Mouse (Mus musculus): ENCODE data around the gene Hdac7. TPM values are rescaled to one million over a fixed set of nuclear protein-coding genes. Genes with fewer than 3 reads are reported as not detected.

Hdac7 gene
- total and polyA plus RNA-seq, 3 experiments, result 23.7 to 61.8 (median 25.7) TPM

GRCm38 (mm10) chr15:97829432-97829831 is 14.9 kb downstream of the Hdac7 start:
- H3K4me1 ChIP-seq (ENCODE audit: control insufficient read depth, insufficient read depth, low read length), result peaks cover 23% of the 10 kb centered on the region
- intact Hi-C loops (cut with DNase I), result no loop called here

GRCm38 (mm10) chr15:97828901-97829338 is 15.4 kb downstream of the Hdac7 start:
- Histone ChIP-seq H3K79me2 (replicated peaks; ENCODE audit: control insufficient read depth, insufficient read depth, low read length) (0 out of 2 replicates have a peak, but pooled peaks cover 4% of the 10 kb centered on the region), H3K27me3 (ENCODE audit: control insufficient read depth, insufficient read depth, low read length) (no peaks in the 10 kb centered on the region), H3K27ac (peak overlapping the region; percentile 88), H3K4me3 (peak overlapping the region; percentile 75), H3K36me3 (ENCODE audit: control insufficient read depth, insufficient read depth, low read length) (peaks cover 3% of the 10 kb centered on the region), H3K4me1 (ENCODE audit: control insufficient read depth, insufficient read depth, low read length) (peaks cover 28% of the 10 kb centered on the region), H3K9ac (ENCODE audit: low read depth, low read length) (peak overlapping the region; percentile 90)
- TF ChIP-seq CTCF (IDR thresholded peaks at IDR 0.05) (peak; percentile 46), EP300 (IDR thresholded peaks at IDR 0.05; ENCODE audit: insufficient read depth, low read depth, low read length) (no peak), POLR2A (IDR thresholded peaks at IDR 0.05; ENCODE audit: insufficient read depth, low read depth, low read length) (no peak)
- peak; percentile 67 to 69 for DNase-seq
- WGBS, result 33% methylated on average over 5 of the region's 5 CpGs
- intact Hi-C loops (cut with DNase I), result no loop called here

More at GRCm38 (mm10) chr15:97829432-97829831, 14.9 kb downstream of the Hdac7 start:
- H3K27me3 ChIP-seq (ENCODE audit: control insufficient read depth, insufficient read depth, low read length), result no peaks in the 10 kb centered on the region
- peaks cover 3% of the 10 kb centered on the region for H3K36me3 ChIP-seq (ENCODE audit: control insufficient read depth, insufficient read depth, low read length)
- H3K27ac ChIP-seq, result peak overlapping the region; percentile 88
- WGBS, result 43% methylated on average over 2 of the region's 2 CpGs
- H3K9ac ChIP-seq (ENCODE audit: low read depth, low read length), result peak overlapping the region; percentile 90
- TF ChIP-seq EP300 (IDR thresholded peaks at IDR 0.05; ENCODE audit: insufficient read depth, low read depth, low read length) (no peak), CTCF (IDR thresholded peaks at IDR 0.05) (no peak), POLR2A (IDR thresholded peaks at IDR 0.05; ENCODE audit: insufficient read depth, low read depth, low read length) (no peak)
- peak overlapping the region; percentile 75 for H3K4me3 ChIP-seq
- 0 out of 2 replicates have a peak, but pooled peaks cover 4% of the 10 kb centered on the region for H3K79me2 ChIP-seq (replicated peaks; ENCODE audit: control insufficient read depth, insufficient read depth, low read length)
- no peak for DNase-seq

- DNase-seq, result no peak
- intact Hi-C loops (cut with DNase I), result no loop called here
- Histone ChIP-seq H3K27me3 (ENCODE audit: control insufficient read depth, insufficient read depth, low read length) (no peaks in the 10 kb centered on the region), H3K79me2 (replicated peaks; ENCODE audit: control insufficient read depth, insufficient read depth, low read length) (0 out of 2 replicates have a peak, but pooled peaks cover 4% of the 10 kb centered on the region), H3K4me3 (peak overlapping the region; percentile 75), H3K9ac (ENCODE audit: low read depth, low read length) (peak overlapping the region; percentile 46), H3K4me1 (ENCODE audit: control insufficient read depth, insufficient read depth, low read length) (peaks cover 34% of the 10 kb centered on the region), H3K27ac (peak overlapping the region; percentile 88), H3K36me3 (ENCODE audit: control insufficient read depth, insufficient read depth, low read length) (peaks cover 9% of the 10 kb centered on the region)
- TF ChIP-seq EP300 (IDR thresholded peaks at IDR 0.05; ENCODE audit: insufficient read depth, low read depth, low read length), result no peak
- no peak for TF ChIP-seq POLR2A (IDR thresholded peaks at IDR 0.05; ENCODE audit: insufficient read depth, low read depth, low read length)
- no peak for TF ChIP-seq CTCF (IDR thresholded peaks at IDR 0.05)
- WGBS, result 23% methylated on average over 6 of the region's 6 CpGs
These were observed 16.0 kb downstream of the Hdac7 start for GRCm38 (mm10) chr15:97828221-97828842.

- H3K79me2 ChIP-seq (replicated peaks; ENCODE audit: control insufficient read depth, insufficient read depth, low read length), result peaks cover 4% of the 10 kb centered on the region; the same call in 1 of the 2 replicates
- H3K4me1 ChIP-seq (ENCODE audit: control insufficient read depth, insufficient read depth, low read length), result peaks cover 37% of the 10 kb centered on the region
- no peak overlapping the region for H3K4me3 ChIP-seq
- H3K9ac ChIP-seq (ENCODE audit: low read depth, low read length), result no peak overlapping the region
- H3K27me3 ChIP-seq (ENCODE audit: control insufficient read depth, insufficient read depth, low read length), result no peaks in the 10 kb centered on the region
- intact Hi-C loops (cut with DNase I), result no loop called here
- H3K27ac ChIP-seq, result 0 out of 2 replicates have a peak overlapping the region, but pooled peaks have one; percentile 15
- WGBS, result 57% methylated on average over 8 of the region's 8 CpGs
- H3K36me3 ChIP-seq (ENCODE audit: control insufficient read depth, insufficient read depth, low read length), result peaks cover 16% of the 10 kb centered on the region
- TF ChIP-seq POLR2A (IDR thresholded peaks at IDR 0.05; ENCODE audit: insufficient read depth, low read depth, low read length), result no peak
- no peak for TF ChIP-seq CTCF (IDR thresholded peaks at IDR 0.05)
- TF ChIP-seq EP300 (IDR thresholded peaks at IDR 0.05; ENCODE audit: insufficient read depth, low read depth, low read length), result no peak
- DNase-seq, result peak; percentile 8 to 21
These were observed 16.9 kb downstream of the Hdac7 start for GRCm38 (mm10) chr15:97827401-97827800.

- Histone ChIP-seq H3K27me3 (ENCODE audit: control insufficient read depth, insufficient read depth, low read length) (no peaks in the 10 kb centered on the region), H3K9ac (ENCODE audit: low read depth, low read length) (no peak overlapping the region), H3K27ac (peak overlapping the region; percentile 90), H3K4me3 (no peak overlapping the region; the same call in 1 of the 2 replicates), H3K79me2 (replicated peaks; ENCODE audit: control insufficient read depth, insufficient read depth, low read length) (peaks cover 4% of the 10 kb centered on the region; the same call in 1 of the 2 replicates), H3K36me3 (ENCODE audit: control insufficient read depth, insufficient read depth, low read length) (peaks cover 19% of the 10 kb centered on the region), H3K4me1 (ENCODE audit: control insufficient read depth, insufficient read depth, low read length) (peaks cover 38% of the 10 kb centered on the region)
- intact Hi-C loops (cut with DNase I), result no loop called here
- peak in 1 of 2 experiments; percentile 20 for DNase-seq
- TF ChIP-seq POLR2A (IDR thresholded peaks at IDR 0.05; ENCODE audit: insufficient read depth, low read depth, low read length) (no peak), CTCF (IDR thresholded peaks at IDR 0.05) (no peak), EP300 (IDR thresholded peaks at IDR 0.05; ENCODE audit: insufficient read depth, low read depth, low read length) (no peak)
- WGBS, result 59% methylated on average over 5 of the region's 5 CpGs
These were observed 17.6 kb downstream of the Hdac7 start for GRCm38 (mm10) chr15:97826588-97827261.
